Mouse (Mus musculus): ENCODE measurements around the gene Csk. TPM values are rescaled to one million over a fixed set of nuclear protein-coding genes. Genes with fewer than 3 reads are reported as not detected.

Gene Csk
- total and polyA plus RNA-seq, 2 experiments from 2014 or later = 46.3 to 135 TPM

- Histone ChIP-seq H3K4me2 (ENCODE audit: low read depth) (no peak overlapping the region), H3K36me3 (ENCODE audit: insufficient read depth) (no peaks in the 10 kb centered on the region), H3K9me3 (ENCODE audit: low read length) (no peaks in the 10 kb centered on the region), H3K4me3 (ENCODE audit: low read depth, low read length) (no peak overlapping the region), H3K27me3 (ENCODE audit: insufficient read depth, low read length) (no peaks in the 10 kb centered on the region), H3K9ac (no peak overlapping the region), H3K4me1 (ENCODE audit: insufficient read depth) (no peaks in the 10 kb centered on the region), H3K27ac (ENCODE audit: low read depth, low read length) (no peak overlapping the region)
- 55% methylated on average over 2 of the region's 2 CpGs for WGBS
- ATAC-seq = no peak
- peak; percentile 24; the same call in 1 of the 2 replicates for TF ChIP-seq CTCF (IDR thresholded peaks at IDR 0.05; ENCODE audit: low read depth)
- no peak for DNase-seq
Observed at GRCm38 (mm10) chr9:57688158-57688557, 34.7 kb upstream of the Csk start.

GRCm38 (mm10) chr9:57687751-57688150 lies 34.3 kb upstream of the Csk start, which contains the start of gene Cyp1a1:
Cyp1a1 (plus strand) TSS chr9:57687928.
- WGBS = 89% methylated on average over 2 of the region's 2 CpGs
- Histone ChIP-seq H3K27ac (ENCODE audit: low read depth, low read length) (no peak within 1 kb of the TSS), H3K9me3 (ENCODE audit: low read length) (no peaks in the 10 kb centered on the region), H3K27me3 (ENCODE audit: insufficient read depth, low read length) (no peaks in the 10 kb centered on the region), H3K36me3 (ENCODE audit: insufficient read depth) (no peaks in the 10 kb centered on the region), H3K4me2 (ENCODE audit: low read depth) (no peak within 1 kb of the TSS), H3K4me1 (ENCODE audit: insufficient read depth) (no peaks in the 10 kb centered on the region), H3K9ac (no peak within 1 kb of the TSS), H3K4me3 (ENCODE audit: low read depth, low read length) (no peak within 1 kb of the TSS)
- no peak for TF ChIP-seq CTCF (IDR thresholded peaks at IDR 0.05; ENCODE audit: low read depth)
- ATAC-seq (no peak), DNase-seq (no peak)

GRCm38 (mm10) chr9:57686011-57686410 lies 32.6 kb upstream of the Csk start:
- ATAC-seq = no peak
- no peak overlapping the region for H3K4me2 ChIP-seq (ENCODE audit: low read depth)
- no peak overlapping the region for H3K4me3 ChIP-seq (ENCODE audit: low read depth, low read length)
- no peaks in the 10 kb centered on the region for H3K36me3 ChIP-seq (ENCODE audit: insufficient read depth)
- no peaks in the 10 kb centered on the region for H3K27me3 ChIP-seq (ENCODE audit: insufficient read depth, low read length)
- no peaks in the 10 kb centered on the region for H3K9me3 ChIP-seq (ENCODE audit: low read length)
- no peak for DNase-seq
- TF ChIP-seq CTCF (IDR thresholded peaks at IDR 0.05; ENCODE audit: low read depth) = no peak
- no peaks in the 10 kb centered on the region for H3K4me1 ChIP-seq (ENCODE audit: insufficient read depth)
- no peak overlapping the region for H3K27ac ChIP-seq (ENCODE audit: low read depth, low read length)
- no peak overlapping the region for H3K9ac ChIP-seq
- 93% methylated on average over 5 of the region's 5 CpGs for WGBS

GRCm38 (mm10) chr9:57683520-57683919 lies 30.1 kb upstream of the Csk start, which contains the start of gene Cyp1a2:
Cyp1a2 (minus strand) TSS chr9:57683703.
- TF ChIP-seq CTCF (IDR thresholded peaks at IDR 0.05; ENCODE audit: low read depth) = no peak
- ATAC-seq (no peak), DNase-seq (no peak)
- Histone ChIP-seq H3K9me3 (ENCODE audit: low read length) (no peaks in the 10 kb centered on the region), H3K4me1 (ENCODE audit: insufficient read depth) (no peaks in the 10 kb centered on the region), H3K36me3 (ENCODE audit: insufficient read depth) (no peaks in the 10 kb centered on the region), H3K4me3 (ENCODE audit: low read depth, low read length) (no peak within 1 kb of the TSS), H3K9ac (no peak within 1 kb of the TSS), H3K27ac (ENCODE audit: low read depth, low read length) (no peak within 1 kb of the TSS), H3K4me2 (ENCODE audit: low read depth) (no peak within 1 kb of the TSS), H3K27me3 (ENCODE audit: insufficient read depth, low read length) (no peaks in the 10 kb centered on the region)
- 81% methylated on average over 5 of the region's 5 CpGs for WGBS

GRCm38 (mm10) chr9:57681411-57681810 lies 28.0 kb upstream of the Csk start:
- 81% methylated on average over 10 of the region's 10 CpGs for WGBS
- Histone ChIP-seq H3K4me3 (ENCODE audit: low read depth, low read length) (no peak overlapping the region), H3K4me1 (ENCODE audit: insufficient read depth) (no peaks in the 10 kb centered on the region), H3K27ac (ENCODE audit: low read depth, low read length) (no peak overlapping the region), H3K9ac (no peak overlapping the region), H3K4me2 (ENCODE audit: low read depth) (no peak overlapping the region), H3K9me3 (ENCODE audit: low read length) (no peaks in the 10 kb centered on the region), H3K27me3 (ENCODE audit: insufficient read depth, low read length) (no peaks in the 10 kb centered on the region), H3K36me3 (ENCODE audit: insufficient read depth) (no peaks in the 10 kb centered on the region)
- ATAC-seq = no peak
- no peak for TF ChIP-seq CTCF (IDR thresholded peaks at IDR 0.05; ENCODE audit: low read depth)
- no peak for DNase-seq

- no peaks in the 10 kb centered on the region for H3K4me1 ChIP-seq (ENCODE audit: insufficient read depth)
- no peak overlapping the region for H3K9ac ChIP-seq
- DNase-seq (no peak), ATAC-seq (no peak)
- H3K27ac ChIP-seq (ENCODE audit: low read depth, low read length) = no peak overlapping the region
- no peaks in the 10 kb centered on the region for H3K36me3 ChIP-seq (ENCODE audit: insufficient read depth)
- H3K27me3 ChIP-seq (ENCODE audit: insufficient read depth, low read length) = no peaks in the 10 kb centered on the region
- 91% methylated on average over 5 of the region's 5 CpGs for WGBS
- no peak for TF ChIP-seq CTCF (IDR thresholded peaks at IDR 0.05; ENCODE audit: low read depth)
- H3K4me2 ChIP-seq (ENCODE audit: low read depth) = no peak overlapping the region
- no peak overlapping the region for H3K4me3 ChIP-seq (ENCODE audit: low read depth, low read length)
- no peaks in the 10 kb centered on the region for H3K9me3 ChIP-seq (ENCODE audit: low read length)
Observed at GRCm38 (mm10) chr9:57671500-57671899, 18.1 kb upstream of the Csk start.

- no peak overlapping the region for H3K4me3 ChIP-seq (ENCODE audit: low read depth, low read length)
- no peak overlapping the region for H3K4me2 ChIP-seq (ENCODE audit: low read depth)
- H3K27me3 ChIP-seq (ENCODE audit: insufficient read depth, low read length) = no peaks in the 10 kb centered on the region
- TF ChIP-seq CTCF (IDR thresholded peaks at IDR 0.05; ENCODE audit: low read depth) = no peak
- H3K9me3 ChIP-seq (ENCODE audit: low read length) = no peaks in the 10 kb centered on the region
- no peaks in the 10 kb centered on the region for H3K36me3 ChIP-seq (ENCODE audit: insufficient read depth)
- ATAC-seq (no peak), DNase-seq (no peak)
- 89% methylated on average over 4 of the region's 4 CpGs for WGBS
- H3K27ac ChIP-seq (ENCODE audit: low read depth, low read length) = no peak overlapping the region
- no peak overlapping the region for H3K9ac ChIP-seq
- H3K4me1 ChIP-seq (ENCODE audit: insufficient read depth) = no peaks in the 10 kb centered on the region
Observed at GRCm38 (mm10) chr9:57671037-57671436, 17.6 kb upstream of the Csk start.

All from forebrain, postnatal 0 days (tissue).